Mouse (Mus musculus) neural tube, embryonic 13.5 days (tissue): Measurements from ENCODE around the gene Nusap1. TPM values are rescaled to one million over a fixed set of nuclear protein-coding genes. Genes with fewer than 3 reads are reported as not detected.

Experiments used
- polyA plus RNA-seq: library from polyadenylated mRNA; unstranded; fragments of >200 nt; fragmentation: Nextera tagmentation; extraction: Ambion mirVana; gene quantifications from 2 replicates; pipeline ENCODE4 v1.2.1, GENCODE M21; 2015

Nusap1 gene
- polyA plus RNA-seq, 1 experiment from 2014 or later: 13.4 TPM

Other genes starting within 250 kb of the Nusap1 start
- gene Ino80, start 140.6 kb upstream of the Nusap1 start, polyA plus RNA-seq: 3.1 and 3.2 TPM in 2 replicates
- 0.43 and 0.71 TPM in 2 replicates for gene Exd1, start 70.7 kb upstream of the Nusap1 start, polyA plus RNA-seq
- 70.9 and 73.0 TPM in 2 replicates for gene Chp1, start 70.6 kb upstream of the Nusap1 start, polyA plus RNA-seq
- 5.1 and 7.8 TPM in 2 replicates for gene Oip5, start 171 bp downstream of the Nusap1 start, polyA plus RNA-seq
- 43.6 and 47.0 TPM in 2 replicates for gene Ndufaf1, start 44.5 kb downstream of the Nusap1 start, polyA plus RNA-seq
- gene Rtf1, start 56.8 kb downstream of the Nusap1 start, polyA plus RNA-seq: 54.8 and 67.0 TPM in 2 replicates
- 0.28 TPM in 1 of 2 replicates, not detected in the other for gene Itpka, start 124.0 kb downstream of the Nusap1 start, polyA plus RNA-seq
- gene Ltk, start 142.1 kb downstream of the Nusap1 start, polyA plus RNA-seq: 0.43 and 0.50 TPM in 2 replicates
- 18.6 and 21.0 TPM in 2 replicates for gene Rpap1, start 169.2 kb downstream of the Nusap1 start, polyA plus RNA-seq
- gene Tyro3, start 179.4 kb downstream of the Nusap1 start, polyA plus RNA-seq: 16.2 and 19.2 TPM in 2 replicates